In the genomic region with DNA sequence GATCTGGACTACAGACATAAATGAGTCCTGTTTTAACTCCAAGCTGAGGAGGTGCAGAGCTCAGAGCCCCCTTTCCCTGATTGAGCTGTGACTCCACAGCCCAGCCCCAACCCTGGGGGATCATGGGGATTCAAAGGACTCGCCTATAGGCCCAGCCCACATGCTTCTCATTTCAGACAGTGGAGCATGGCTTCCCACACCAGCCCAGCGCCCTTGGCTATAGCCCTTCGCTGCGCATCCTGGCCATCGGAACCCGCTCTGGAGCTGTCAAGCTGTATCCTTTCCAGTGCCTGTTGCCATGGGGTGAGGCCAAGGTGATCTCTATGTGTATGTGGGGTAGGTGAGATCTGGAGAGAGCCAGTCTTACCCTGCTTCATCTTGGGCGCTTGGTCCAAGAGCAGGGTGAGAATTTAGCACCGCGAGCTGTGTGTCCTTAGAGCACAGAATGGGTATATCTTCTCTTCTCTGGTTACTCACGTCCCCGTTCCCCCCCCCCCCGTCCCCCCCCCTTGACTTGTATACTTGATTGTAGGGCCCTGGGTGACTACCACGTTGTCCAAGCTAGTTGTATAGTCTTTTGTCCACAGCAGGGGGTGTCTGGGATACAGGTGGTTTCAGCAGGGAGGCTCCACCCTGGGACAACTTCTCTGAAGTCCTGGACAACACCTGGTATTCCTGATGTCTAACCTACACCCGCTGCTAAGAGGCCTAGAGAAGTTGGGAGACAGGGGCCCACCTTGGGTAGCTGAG, we compare ENCODE assay signal across 14 mouse cellular contexts. TPM values are rescaled to one million over a fixed set of nuclear protein-coding genes. Genes with fewer than 3 reads are reported as not detected.
A peak's percentile ranks its signal among the peaks of the same experiment; 100 is the strongest.
DNase-seq lines count a peak whose midpoint lies in the region; ATAC-seq and TF ChIP-seq lines count a peak whose summit lies in the region.
"Had no signal": no experiment of that assay in that cellular context is flagged by ENCODE, and none has a peak within 500 bp of the region (broad histone marks: within the 10 kb centered on the region; RNA-seq: fewer than 3 reads in every experiment).

No protein-coding gene starts in this region.

- ATAC-seq in heart, embryonic 16.5 days (replicated peaks; ENCODE audit: extremely low read depth, insufficient read depth, low FRiP score) = no peak
- no peak for ATAC-seq in lung, postnatal 0 days
- ATAC-seq in neural tube, embryonic 15.5 days (ENCODE audit: low FRiP score) = no peak
- ATAC-seq: CD4-positive, CD25-positive, alpha-beta regulatory T cell, adult 4 months had no signal

- peak overlapping the region; percentile 94 for H3K27ac ChIP-seq in heart, embryonic 16.5 days (ENCODE audit: low read length)
- H3K27ac ChIP-seq in lung, postnatal 0 days (ENCODE audit: low read length) = peak overlapping the region; percentile 84
- 0 out of 2 replicates have a peak overlapping the region, but pooled peaks have one; percentile 61 for H3K27ac ChIP-seq in limb, embryonic 10.5 days
- H3K27ac ChIP-seq in neural tube, embryonic 15.5 days (replicated peaks) = no peak overlapping the region
- H3K27ac ChIP-seq: midbrain, embryonic 12.5 days had no signal

- peaks cover 16% of the 10 kb centered on the region for H3K36me3 ChIP-seq in heart, embryonic 16.5 days (ENCODE audit: control insufficient read depth, insufficient read depth)
- H3K36me3 ChIP-seq in lung, postnatal 0 days (ENCODE audit: insufficient read depth, low read length) = peaks cover 12% of the 10 kb centered on the region
- peaks cover 35% of the 10 kb centered on the region for H3K36me3 ChIP-seq in limb, embryonic 10.5 days
- no peaks in the 10 kb centered on the region for H3K36me3 ChIP-seq in neural tube, embryonic 15.5 days
- H3K36me3 ChIP-seq: midbrain, embryonic 12.5 days had no signal

- H3K9me3 ChIP-seq in heart, embryonic 16.5 days (replicated peaks; ENCODE audit: control insufficient read depth, low read length) = no peaks in the 10 kb centered on the region; the same call in 1 of the 2 replicates
- no peaks in the 10 kb centered on the region for H3K9me3 ChIP-seq in lung, postnatal 0 days (ENCODE audit: low read length)
- H3K9me3 ChIP-seq in limb, embryonic 10.5 days (replicated peaks) = no peaks in the 10 kb centered on the region
- H3K9me3 ChIP-seq in neural tube, embryonic 15.5 days (replicated peaks) = no peaks in the 10 kb centered on the region
- H3K9me3 ChIP-seq: midbrain, embryonic 12.5 days had no signal

- no peaks in the 10 kb centered on the region for H3K27me3 ChIP-seq in heart, embryonic 16.5 days (ENCODE audit: control insufficient read depth, insufficient read depth, low read length)
- no peaks in the 10 kb centered on the region for H3K27me3 ChIP-seq in lung, postnatal 0 days (replicated peaks; ENCODE audit: insufficient read depth, low read length)
- H3K27me3 ChIP-seq in limb, embryonic 10.5 days (ENCODE audit: low read depth, poor library complexity, severe bottlenecking) = no peaks in the 10 kb centered on the region
- no peaks in the 10 kb centered on the region for H3K27me3 ChIP-seq in neural tube, embryonic 15.5 days (replicated peaks)
- H3K27me3 ChIP-seq: midbrain, embryonic 12.5 days had no signal

- no peak for TF ChIP-seq CTCF in lung, postnatal 0 days (IDR thresholded peaks at IDR 0.05)

- H3K4me1 ChIP-seq in heart, embryonic 16.5 days (ENCODE audit: control insufficient read depth, insufficient read depth, low read length) = peaks cover 46% of the 10 kb centered on the region
- peaks cover 25% of the 10 kb centered on the region for H3K4me1 ChIP-seq in lung, postnatal 0 days (ENCODE audit: insufficient read depth, low read depth, low read length)
- H3K4me1 ChIP-seq in limb, embryonic 10.5 days = peaks cover 52% of the 10 kb centered on the region
- no peaks in the 10 kb centered on the region for H3K4me1 ChIP-seq in neural tube, embryonic 15.5 days

- no peak for DNase-seq in heart, postnatal 4 days
- DNase-seq in lung, postnatal 0 days (ENCODE audit: low spot score) = no peak
- no peak for DNase-seq in lung, postnatal 25 days (ENCODE audit: low spot score)
- DNase-seq in limb, embryonic 10.5 days (ENCODE audit: low spot score) = no peak
- DNase-seq in gastrocnemius, postnatal 10 days = no peak
- no peak for DNase-seq in Muller cell, postnatal 12 days (ENCODE audit: inconsistent ontology term)
- DNase-seq: cerebellum, adult 2 months; lung, adult 2 months; spleen, adult 18-20 months had no signal

- TF ChIP-seq EP300 in lung, postnatal 0 days (IDR thresholded peaks at IDR 0.05) = no peak

- no peak overlapping the region for H3K4me2 ChIP-seq in heart, embryonic 16.5 days (ENCODE audit: low read depth, low read length)
- H3K4me2 ChIP-seq in lung, postnatal 0 days (replicated peaks; ENCODE audit: low read depth, low read length) = no peak overlapping the region
- no peak overlapping the region for H3K4me2 ChIP-seq in neural tube, embryonic 15.5 days
- H3K4me2 ChIP-seq: midbrain, embryonic 12.5 days had no signal

- WGBS in heart, embryonic 16.5 days = 73% methylated on average over 14 of the region's 14 CpGs
- WGBS in lung, postnatal 0 days = 75% methylated on average over 11 of the region's 14 CpGs
- 78% methylated on average over 13 of the region's 14 CpGs for WGBS in limb, embryonic 10.5 days
- 84% methylated on average over 11 of the region's 14 CpGs for WGBS in neural tube, embryonic 15.5 days

- H3K4me3 ChIP-seq in heart, embryonic 16.5 days (ENCODE audit: low read length) = no peak overlapping the region
- no peak overlapping the region for H3K4me3 ChIP-seq in lung, postnatal 0 days (ENCODE audit: low read depth, low read length)
- H3K4me3 ChIP-seq in limb, embryonic 10.5 days = no peak overlapping the region
- H3K4me3 ChIP-seq in neural tube, embryonic 15.5 days (replicated peaks) = no peak overlapping the region
- H3K4me3 ChIP-seq: midbrain, embryonic 12.5 days had no signal

- H3K9ac ChIP-seq in heart, embryonic 16.5 days (ENCODE audit: low read length) = peak overlapping the region; percentile 33; the same call in 1 of the 2 replicates
- no peak overlapping the region for H3K9ac ChIP-seq in lung, postnatal 0 days (replicated peaks; ENCODE audit: low read depth)
- no peak overlapping the region for H3K9ac ChIP-seq in neural tube, embryonic 15.5 days (replicated peaks)
- H3K9ac ChIP-seq: midbrain, embryonic 12.5 days had no signal

RNA-seq across cellular contexts. Expression of a gene that starts 14.9 kb away (rescaled TPM):
- polyA plus RNA-seq in heart, embryonic 16.5 days (2015; fragmentation: Nextera tagmentation; extraction: Ambion mirVana) = 0.17 and 1.7 TPM in 2 replicates
- under 1 TPM; 0.16 to 0.19 TPM for total RNA-seq in heart, postnatal 4 days (2021)
- polyA plus RNA-seq in lung, postnatal 0 days (2015; fragmentation: Nextera tagmentation; extraction: Ambion mirVana) = 0.57 and 0.68 TPM in 2 replicates
- polyA plus RNA-seq in limb, embryonic 10.5 days (2016; fragmentation: Nextera tagmentation; extraction: Ambion mirVana) = 0.05 and 0.18 TPM in 2 replicates
- not detected for total RNA-seq in gastrocnemius, postnatal 10 days (2021)
- 0.12 and 5.0 TPM in 2 replicates for polyA plus RNA-seq in neural tube, embryonic 15.5 days (2015; fragmentation: Nextera tagmentation; extraction: Ambion mirVana)
- polyA plus RNA-seq: CD4-positive, CD25-positive, alpha-beta regulatory T cell, adult 4 months; forebrain, embryonic 11.5 days had no signal

RNA-seq across cellular contexts. Expression of a gene that starts 19.5 kb away (rescaled TPM):
- polyA plus RNA-seq in heart, embryonic 16.5 days (2015; fragmentation: Nextera tagmentation; extraction: Ambion mirVana) = 17.7 and 18.2 TPM in 2 replicates
- 10 to 100 TPM; 20.0 to 21.2 TPM for total RNA-seq in heart, postnatal 4 days (2021)
- polyA plus RNA-seq in lung, postnatal 0 days (2015; fragmentation: Nextera tagmentation; extraction: Ambion mirVana) = 66.0 and 70.1 TPM in 2 replicates
- polyA plus RNA-seq in limb, embryonic 10.5 days (2016; fragmentation: Nextera tagmentation; extraction: Ambion mirVana) = 11.2 and 12.3 TPM in 2 replicates
- 10 to 100 TPM; 16.5 to 17.4 TPM for total RNA-seq in gastrocnemius, postnatal 10 days (2021)
- 0.97 and 8.8 TPM in 2 replicates for polyA plus RNA-seq in neural tube, embryonic 15.5 days (2015; fragmentation: Nextera tagmentation; extraction: Ambion mirVana)

RNA-seq across cellular contexts. Expression of a gene that starts 28.8 kb away (rescaled TPM):
- 26.2 and 28.3 TPM in 2 replicates for polyA plus RNA-seq in heart, embryonic 16.5 days (2015; fragmentation: Nextera tagmentation; extraction: Ambion mirVana)
- 10 to 100 TPM; 13.0 to 14.2 TPM for total RNA-seq in heart, postnatal 4 days (2021)
- polyA plus RNA-seq in lung, postnatal 0 days (2015; fragmentation: Nextera tagmentation; extraction: Ambion mirVana) = 18.2 and 19.9 TPM in 2 replicates
- polyA plus RNA-seq in limb, embryonic 10.5 days (2016; fragmentation: Nextera tagmentation; extraction: Ambion mirVana) = 42.5 and 48.8 TPM in 2 replicates
- 10 to 100 TPM; 10.3 to 11.1 TPM for total RNA-seq in gastrocnemius, postnatal 10 days (2021)
- polyA plus RNA-seq in neural tube, embryonic 15.5 days (2015; fragmentation: Nextera tagmentation; extraction: Ambion mirVana) = 22.0 and 23.7 TPM in 2 replicates

RNA-seq across cellular contexts. Expression of a gene that starts 29.9 kb away (rescaled TPM):
- 18.9 and 22.1 TPM in 2 replicates for polyA plus RNA-seq in heart, embryonic 16.5 days (2015; fragmentation: Nextera tagmentation; extraction: Ambion mirVana)
- total RNA-seq in heart, postnatal 4 days (2021) = 10 to 100 TPM; 51.7 to 58.8 TPM
- 17.5 and 17.9 TPM in 2 replicates for polyA plus RNA-seq in lung, postnatal 0 days (2015; fragmentation: Nextera tagmentation; extraction: Ambion mirVana)
- polyA plus RNA-seq in limb, embryonic 10.5 days (2016; fragmentation: Nextera tagmentation; extraction: Ambion mirVana) = 18.1 and 18.9 TPM in 2 replicates
- 10 to 100 TPM; 16.8 to 22.7 TPM for total RNA-seq in gastrocnemius, postnatal 10 days (2021)
- 9.8 and 10.2 TPM in 2 replicates for polyA plus RNA-seq in neural tube, embryonic 15.5 days (2015; fragmentation: Nextera tagmentation; extraction: Ambion mirVana)

RNA-seq across cellular contexts. Expression of a gene that starts 56.5 kb away (rescaled TPM):
- 68.4 and 82.9 TPM in 2 replicates for polyA plus RNA-seq in heart, embryonic 16.5 days (2015; fragmentation: Nextera tagmentation; extraction: Ambion mirVana)
- total RNA-seq in heart, postnatal 4 days (2021) = 10 to 100 TPM; 28.7 to 29.9 TPM
- polyA plus RNA-seq in lung, postnatal 0 days (2015; fragmentation: Nextera tagmentation; extraction: Ambion mirVana) = 25.8 and 27.6 TPM in 2 replicates
- polyA plus RNA-seq in limb, embryonic 10.5 days (2016; fragmentation: Nextera tagmentation; extraction: Ambion mirVana) = 1.7 and 2.0 TPM in 2 replicates
- 1 to 10 TPM; 3.6 to 4.1 TPM for total RNA-seq in gastrocnemius, postnatal 10 days (2021)
- polyA plus RNA-seq in neural tube, embryonic 15.5 days (2015; fragmentation: Nextera tagmentation; extraction: Ambion mirVana) = 2.2 and 8.1 TPM in 2 replicates
